Mouse (Mus musculus) kidney, embryonic 16.5 days (tissue): ENCODE results near the gene Eci3. TPM values are rescaled to one million over a fixed set of nuclear protein-coding genes. Genes with fewer than 3 reads are reported as not detected.
A peak's percentile ranks its signal among the peaks of the same experiment; 100 is the strongest.
"Not testable (repeated sequence)": the region's sequence is repeated elsewhere in the genome, so short reads cannot be mapped to it uniquely, and the experiment has no call there.

Experiments
- ATAC-seq: fragments of 200-750 bp; cut with Nextera tagmentation; 2 replicates; pipeline ENCODE4 v1.8.0; 2017; ENCODE audit warnings: moderate TSS enrichment; ENCODE audit not compliant: low FRiP score, low TSS enrichment
- H3K27ac ChIP-seq: fragments of 300-500 bp; sonication (generic); 2 replicates; pipeline ENCODE4 v1.5.1; 2014; ENCODE audit warnings: low read length
- H3K27me3 ChIP-seq: fragments of 300-500 bp; sonication (generic); 2 replicates; pipeline ENCODE4 v1.6.1; 2014; ENCODE audit warnings: low read length, control low read depth, mixed read lengths; ENCODE audit not compliant: insufficient read depth
- H3K36me3 ChIP-seq: fragments of 300-500 bp; sonication (generic); 2 replicates; pipeline ENCODE4 v1.6.1; 2014; ENCODE audit warnings: low read length, control low read depth, mixed read lengths; ENCODE audit not compliant: insufficient read depth
- H3K4me1 ChIP-seq: fragments of 300-500 bp; sonication (generic); 2 replicates; pipeline ENCODE4 v1.6.1; 2014; ENCODE audit warnings: low read length, control low read depth, mixed read lengths; ENCODE audit not compliant: insufficient read depth
- H3K4me2 ChIP-seq: fragments of 300-500 bp; sonication (generic); replicated peaks from 2 replicates; pipeline ENCODE4 v1.6.1; 2014; ENCODE audit warnings: low read depth, low read length
- H3K4me3 ChIP-seq: fragments of 300-500 bp; sonication (generic); 2 replicates; pipeline ENCODE4 v1.5.1; 2014; ENCODE audit warnings: mild to moderate bottlenecking, low read length
- H3K9ac ChIP-seq: fragments of 300-500 bp; sonication (generic); replicated peaks from 2 replicates; pipeline ENCODE4 v1.6.1; 2014; ENCODE audit warnings: low read length
- H3K9me3 ChIP-seq: fragments of 300-500 bp; sonication (generic); 2 replicates; pipeline ENCODE4 v1.6.1; 2016; ENCODE audit warnings: low read length, control low read depth
- WGBS: fragments of 180-500 bp; shearing (Covaris S2); extraction: QIAGEN DNeasy Blood & Tissue Kit; methylation state at CpG from one replicate; pipeline ENCODE4 v1.1.7; 2014; 5-methylcytosine and 5-hydroxymethylcytosine counted together
- polyA plus RNA-seq: library from polyadenylated mRNA; unstranded; fragments of >200 nt; fragmentation: Nextera tagmentation; extraction: Ambion mirVana; gene quantifications from 2 replicates; pipeline ENCODE4 v1.2.1, GENCODE M21; 2015

Gene Eci3
- polyA plus RNA-seq, 1 experiment from 2014 or later: 4.5 TPM

DNA sequence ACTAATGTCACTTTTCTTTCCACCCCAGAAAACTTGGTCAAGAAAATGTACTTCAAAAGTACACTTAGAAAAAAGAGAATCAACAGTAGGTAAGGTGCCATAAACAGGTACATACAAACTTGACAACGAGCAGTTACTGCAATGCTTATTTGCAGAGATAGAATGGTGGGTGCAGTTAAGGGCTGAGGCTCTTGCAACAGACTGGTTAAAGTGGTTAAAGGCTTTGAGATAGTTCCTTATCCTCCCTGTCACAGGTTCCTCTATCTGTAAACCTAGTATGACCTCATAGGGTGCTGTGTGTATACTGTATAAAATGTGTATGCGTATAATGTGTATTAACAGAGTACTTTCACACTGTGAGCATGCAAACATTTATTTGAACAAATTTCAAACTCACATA is 12.2 kb downstream of the Eci3 start:
- H3K4me2 ChIP-seq, H3K27ac ChIP-seq, ATAC-seq, H3K27me3 ChIP-seq, H3K9ac ChIP-seq, H3K4me1 ChIP-seq, H3K36me3 ChIP-seq, H3K9me3 ChIP-seq, H3K4me3 ChIP-seq: not testable (repeated sequence)
- WGBS: 88% methylated on average over 2 of the region's 2 CpGs

DNA sequence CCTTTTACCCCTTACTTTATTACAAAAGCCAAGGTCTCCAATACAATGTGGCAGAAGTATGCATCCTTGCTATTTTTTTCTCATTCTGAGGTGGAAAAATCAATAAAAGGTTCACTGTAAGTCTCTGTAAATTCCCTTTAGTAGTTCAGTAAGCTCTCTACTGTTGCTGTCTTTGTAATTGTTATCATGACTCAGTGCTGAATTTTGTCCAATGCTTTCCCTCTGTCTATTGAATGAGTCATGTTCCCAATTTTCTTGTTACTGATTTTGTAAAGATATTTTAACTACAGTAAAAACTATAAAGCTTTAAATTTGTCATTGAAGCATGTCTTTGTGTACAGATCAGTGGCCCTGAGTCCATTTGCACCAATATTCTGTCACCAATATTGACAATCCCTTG is 21.2 kb downstream of the Eci3 start:
- no peaks in the 10 kb centered on the region for H3K9me3 ChIP-seq
- no peak overlapping the region for H3K9ac ChIP-seq
- H3K4me3 ChIP-seq: no peak overlapping the region
- no peaks in the 10 kb centered on the region for H3K36me3 ChIP-seq
- no peak overlapping the region for H3K27ac ChIP-seq
- no peaks in the 10 kb centered on the region for H3K27me3 ChIP-seq
- H3K4me2 ChIP-seq: no peak overlapping the region
- ATAC-seq: no peak
- H3K4me1 ChIP-seq: no peaks in the 10 kb centered on the region

DNA sequence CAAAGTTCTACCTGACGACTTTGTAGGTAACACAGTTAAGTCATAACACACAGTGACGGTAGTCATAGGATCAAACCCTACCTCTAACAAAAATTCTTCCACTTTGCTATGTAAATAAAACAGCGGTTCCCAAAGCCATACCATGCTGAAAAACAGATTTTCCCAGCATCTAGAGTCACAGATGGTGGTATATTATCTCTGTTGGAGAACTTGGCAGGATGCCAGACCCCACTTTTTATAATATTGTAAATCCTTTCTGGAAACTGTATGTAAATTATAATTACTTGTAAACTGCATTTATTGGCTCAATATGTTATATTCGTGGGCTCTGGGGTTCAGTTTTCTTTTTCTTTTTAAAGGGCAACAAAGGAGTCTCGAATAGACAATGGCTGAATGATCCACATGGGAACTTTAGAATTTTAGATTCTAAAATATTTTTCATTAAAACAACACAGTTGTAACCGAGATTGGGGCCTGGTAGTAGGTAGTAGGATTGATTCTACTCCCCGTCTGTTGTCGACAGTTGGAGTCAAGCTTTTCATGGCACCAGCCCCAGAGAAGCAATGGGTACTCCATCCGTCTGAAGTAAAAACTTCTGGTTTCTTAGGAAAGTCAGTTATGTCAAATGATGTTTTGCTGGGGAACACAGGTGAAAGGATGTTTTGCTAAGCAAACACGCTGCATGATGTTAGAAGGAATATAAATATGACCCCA is 28.5 kb downstream of the Eci3 start:
- no peaks in the 10 kb centered on the region for H3K4me1 ChIP-seq
- no peak for ATAC-seq
- H3K27me3 ChIP-seq: no peaks in the 10 kb centered on the region
- H3K9me3 ChIP-seq: no peaks in the 10 kb centered on the region
- no peaks in the 10 kb centered on the region for H3K36me3 ChIP-seq
- WGBS: 69% methylated on average over 10 of the region's 10 CpGs
- H3K9ac ChIP-seq: no peak overlapping the region
- H3K27ac ChIP-seq: no peak overlapping the region
- H3K4me2 ChIP-seq: no peak overlapping the region
- H3K4me3 ChIP-seq: no peak overlapping the region

DNA sequence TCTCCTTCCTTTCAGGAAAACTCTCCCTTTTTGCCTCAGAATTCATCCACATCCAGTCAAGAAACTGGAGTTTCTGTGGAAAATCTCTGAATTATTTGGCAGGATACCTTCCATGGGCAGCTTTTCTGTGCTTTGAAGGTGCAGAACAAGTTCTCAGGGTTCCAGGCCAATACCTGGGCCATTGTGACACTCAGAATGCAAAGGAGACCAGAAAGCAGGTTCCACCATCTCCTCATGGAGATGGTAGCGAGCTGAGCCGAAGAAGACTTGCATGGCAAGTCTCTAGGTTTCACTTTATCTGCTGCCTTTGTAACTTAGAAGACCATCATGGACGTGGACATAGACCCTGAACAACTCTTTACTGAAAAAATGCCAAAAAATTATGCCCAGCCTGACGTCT is 39.4 kb downstream of the Eci3 start, which contains the start of the genes Fam217a and 4933417A18Rik:
Fam217a (minus strand) TSS at position 101 of the 400 bp plus-strand sequence.
4933417A18Rik (plus strand) TSS at position 200 of the 400 bp plus-strand sequence.
- H3K4me1 ChIP-seq: no peaks in the 10 kb centered on the region
- H3K9ac ChIP-seq: no peak within 1 kb of the TSS
- no peaks in the 10 kb centered on the region for H3K27me3 ChIP-seq
- no peaks in the 10 kb centered on the region for H3K36me3 ChIP-seq
- no peaks in the 10 kb centered on the region for H3K9me3 ChIP-seq
- no peak within 1 kb of the TSS for H3K4me2 ChIP-seq
- no peak for ATAC-seq
- no peak within 1 kb of the TSS for H3K4me3 ChIP-seq
- no peak within 1 kb of the TSS for H3K27ac ChIP-seq
- 80% methylated on average over 4 of the region's 4 CpGs for WGBS

DNA sequence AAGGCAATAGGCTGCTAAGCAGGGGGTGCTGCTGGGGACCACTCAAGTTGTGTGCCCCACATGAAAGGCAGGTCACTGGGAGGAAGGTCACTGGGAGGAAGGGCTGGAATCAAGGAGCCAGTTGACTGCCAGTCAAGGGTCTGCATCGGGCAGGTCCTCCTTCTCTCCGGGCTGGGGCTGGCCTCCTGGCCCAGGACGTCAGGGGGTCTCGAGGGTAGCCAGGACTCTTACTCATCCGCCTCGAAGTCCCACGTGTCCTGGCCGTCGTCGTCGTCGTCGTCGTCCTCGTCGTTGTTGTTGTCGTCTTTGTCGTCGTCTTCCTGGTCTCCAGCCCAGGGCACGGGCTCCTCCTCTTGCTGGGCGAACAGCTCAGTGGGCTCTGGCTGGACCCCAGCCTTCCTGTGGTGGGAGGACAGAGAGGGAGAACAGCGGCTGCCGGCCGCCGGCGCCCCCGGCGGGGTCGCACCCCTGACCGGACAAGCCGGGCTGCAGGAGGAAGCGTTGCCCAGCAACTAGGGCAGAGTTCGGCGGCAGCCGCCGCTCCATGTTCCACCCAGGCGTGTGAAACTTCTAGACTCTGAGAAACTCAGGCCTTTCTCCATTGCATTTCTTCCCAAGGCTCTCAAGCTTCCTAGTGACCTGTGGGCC is 47.0 kb downstream of the Eci3 start:
- H3K4me1 ChIP-seq: peaks cover 15% of the 10 kb centered on the region
- peak overlapping the region; percentile 45; the same call in 1 of the 2 replicates for H3K9ac ChIP-seq
- ATAC-seq: peak; percentile 90
- peak overlapping the region; percentile 5; the same call in 1 of the 2 replicates for H3K27ac ChIP-seq
- H3K4me2 ChIP-seq: peak overlapping the region; percentile 58
- no peaks in the 10 kb centered on the region for H3K36me3 ChIP-seq
- H3K27me3 ChIP-seq: no peaks in the 10 kb centered on the region
- H3K9me3 ChIP-seq: no peaks in the 10 kb centered on the region
- peak overlapping the region; percentile 36 for H3K4me3 ChIP-seq
- WGBS: 15% methylated on average over 36 of the region's 37 CpGs

DNA sequence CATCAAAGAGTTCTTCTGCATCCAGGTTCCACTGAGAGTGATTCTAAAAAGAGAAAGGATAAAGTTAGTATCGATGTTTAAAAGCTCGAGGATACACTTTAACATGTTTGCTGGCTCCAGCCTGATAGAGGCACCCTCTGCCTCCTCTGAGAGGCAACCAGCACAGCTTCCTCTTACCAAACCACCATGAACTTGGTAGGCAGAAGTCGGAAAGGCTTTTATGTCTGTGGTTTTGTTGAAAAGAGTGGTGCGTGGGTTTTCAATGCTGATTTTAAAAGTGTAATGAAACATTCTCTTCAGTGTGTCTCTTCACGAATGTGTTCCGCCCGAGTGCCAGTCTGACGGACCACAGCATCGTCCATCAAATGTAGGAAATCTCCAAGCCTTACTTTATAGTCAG is 49.0 kb downstream of the Eci3 start:
- Histone ChIP-seq H3K27ac (no peak overlapping the region), H3K4me1 (peaks cover 15% of the 10 kb centered on the region), H3K27me3 (no peaks in the 10 kb centered on the region), H3K9ac (no peak overlapping the region), H3K36me3 (no peaks in the 10 kb centered on the region), H3K4me2 (no peak overlapping the region), H3K4me3 (no peak overlapping the region), H3K9me3 (no peaks in the 10 kb centered on the region)
- 70% methylated on average over 9 of the region's 9 CpGs for WGBS
- ATAC-seq: no peak

Other genes starting within 250 kb of the Eci3 start
- gene Fam50b, start 229.0 kb downstream of the Eci3 start, polyA plus RNA-seq: not detected in 2 replicates
- gene Prpf4b, start 88.5 kb downstream of the Eci3 start, polyA plus RNA-seq: 54.2 and 63.2 TPM in 2 replicates
- gene Fam217a, start 39.5 kb downstream of the Eci3 start, polyA plus RNA-seq: 4.6 and 5.5 TPM in 2 replicates
- not detected in 2 replicates for gene 4933417A18Rik, start 39.4 kb downstream of the Eci3 start, polyA plus RNA-seq
- 144 and 147 TPM in 2 replicates for gene Eci2, start 63.3 kb upstream of the Eci3 start, polyA plus RNA-seq